Mouse (Mus musculus) testis, adult 2 months (tissue): ENCODE results near the gene 2900011O08Rik.

Experiments used
- CTCF ChIP-seq: fragments of 200-500 bp; IDR thresholded peaks from 2 replicates; pipeline ENCODE4 v1.5.1; 2012; ENCODE audit warnings: low read depth, mild to moderate bottlenecking, inconsistent platforms, low read length, moderate library complexity; ENCODE audit not compliant: control insufficient read depth, insufficient read depth, insufficient replicate concordance
- POLR2A ChIP-seq: fragments of 200-500 bp; IDR thresholded peaks from 2 replicates; pipeline ENCODE4 v1.6.1; 2012; ENCODE audit warnings: low read depth, mild to moderate bottlenecking, inconsistent platforms, low read length, moderate library complexity; ENCODE audit not compliant: control insufficient read depth

DNA sequence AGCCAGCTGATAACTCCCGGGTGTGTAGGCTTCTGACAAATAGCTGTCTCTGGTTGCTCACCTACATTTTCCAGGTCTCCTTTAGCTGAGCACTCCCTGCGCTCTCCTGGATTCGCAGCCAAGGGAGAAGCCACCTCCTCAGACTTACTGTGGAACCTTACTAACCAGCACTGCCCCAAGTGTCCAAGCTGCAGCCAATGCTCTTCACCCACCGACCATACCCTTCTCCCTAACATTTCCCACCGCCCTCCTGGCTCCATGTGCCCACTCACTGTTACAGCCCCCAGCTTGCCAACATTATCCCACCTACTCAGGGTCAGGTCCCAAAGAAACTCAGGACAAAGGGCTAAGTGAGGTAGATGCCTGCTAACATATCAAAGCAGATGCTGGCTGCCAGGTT is 66.7 kb downstream of the 2900011O08Rik start:
- TF ChIP-seq CTCF (no peak), POLR2A (no peak)
